Mouse (Mus musculus) olfactory bulb, adult 2 months (tissue): Measurements from ENCODE around the gene Caskin1.

Experiments
- CTCF ChIP-seq: fragments of 200-500 bp; IDR thresholded peaks from 2 replicates; pipeline ENCODE4 v1.5.1; 2012; ENCODE audit warnings: low read depth, mild to moderate bottlenecking, low read length, moderate library complexity; ENCODE audit not compliant: insufficient read depth
- POLR2A ChIP-seq: fragments of 200-500 bp; IDR thresholded peaks from 2 replicates; pipeline ENCODE4 v1.6.1; 2012; ENCODE audit warnings: mild to moderate bottlenecking, low read depth, low read length, moderate library complexity; ENCODE audit not compliant: insufficient read depth

- no peak for TF ChIP-seq POLR2A
- no peak for TF ChIP-seq CTCF
Measured at GRCm38 (mm10) chr17:24479431-24479830, 9.0 kb upstream of the Caskin1 start.
